Mouse (Mus musculus) spleen, postnatal 36 days (tissue): ENCODE results near the gene Pxn.
A peak's percentile ranks its signal among the peaks of the same experiment; 100 is the strongest.
"Not testable (repeated sequence)": the region's sequence is repeated elsewhere in the genome, so short reads cannot be mapped to it uniquely, and the experiment has no call there.

Experiments
- DNase-seq, 2 experiments: peaks; one replicate each; pipeline ENCODE4 v3.0.0; 2022; ENCODE audit warnings: low spot score in 2 of 2, mixed read lengths in 1 of 2

Gene Pxn

DNA sequence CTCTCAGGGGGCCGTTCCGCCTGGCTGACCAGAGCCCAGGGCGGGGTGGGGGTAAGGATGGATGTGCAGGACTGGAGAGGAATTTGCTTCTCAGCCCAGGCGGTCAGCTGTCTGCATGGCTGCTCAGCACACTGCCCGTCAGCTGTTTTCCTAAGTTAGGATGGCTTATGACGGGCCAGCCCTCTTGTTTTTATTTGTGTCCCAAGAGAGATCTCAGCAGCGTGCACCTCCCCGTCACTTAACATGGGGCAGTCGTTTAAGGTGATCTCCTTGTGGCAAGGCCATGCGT lies 2.3 kb downstream of the Pxn start:
- no peak for DNase-seq

DNA sequence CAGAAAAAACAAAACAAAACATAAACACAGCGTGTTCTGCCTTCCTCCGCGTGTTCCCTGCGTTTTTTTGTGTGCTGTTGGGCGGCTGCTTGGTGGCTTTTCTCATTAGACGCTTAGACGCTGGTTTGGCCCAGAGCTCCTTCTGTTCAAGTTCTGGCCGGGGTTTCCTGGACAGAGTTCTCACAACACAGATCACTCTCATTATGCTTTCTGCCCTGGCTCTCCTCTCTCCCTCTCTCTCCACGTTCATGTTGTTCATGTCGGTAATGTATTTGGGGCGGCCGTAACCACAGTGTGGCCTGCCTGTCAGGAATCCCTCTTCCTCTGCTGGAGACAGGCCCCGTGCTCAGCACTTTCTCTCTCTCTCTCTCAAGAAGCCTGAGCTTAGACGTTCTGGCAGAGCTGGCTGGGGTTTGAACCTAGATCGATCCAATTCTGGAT lies 2.9 kb downstream of the Pxn start:
- DNase-seq, result no peak

DNA sequence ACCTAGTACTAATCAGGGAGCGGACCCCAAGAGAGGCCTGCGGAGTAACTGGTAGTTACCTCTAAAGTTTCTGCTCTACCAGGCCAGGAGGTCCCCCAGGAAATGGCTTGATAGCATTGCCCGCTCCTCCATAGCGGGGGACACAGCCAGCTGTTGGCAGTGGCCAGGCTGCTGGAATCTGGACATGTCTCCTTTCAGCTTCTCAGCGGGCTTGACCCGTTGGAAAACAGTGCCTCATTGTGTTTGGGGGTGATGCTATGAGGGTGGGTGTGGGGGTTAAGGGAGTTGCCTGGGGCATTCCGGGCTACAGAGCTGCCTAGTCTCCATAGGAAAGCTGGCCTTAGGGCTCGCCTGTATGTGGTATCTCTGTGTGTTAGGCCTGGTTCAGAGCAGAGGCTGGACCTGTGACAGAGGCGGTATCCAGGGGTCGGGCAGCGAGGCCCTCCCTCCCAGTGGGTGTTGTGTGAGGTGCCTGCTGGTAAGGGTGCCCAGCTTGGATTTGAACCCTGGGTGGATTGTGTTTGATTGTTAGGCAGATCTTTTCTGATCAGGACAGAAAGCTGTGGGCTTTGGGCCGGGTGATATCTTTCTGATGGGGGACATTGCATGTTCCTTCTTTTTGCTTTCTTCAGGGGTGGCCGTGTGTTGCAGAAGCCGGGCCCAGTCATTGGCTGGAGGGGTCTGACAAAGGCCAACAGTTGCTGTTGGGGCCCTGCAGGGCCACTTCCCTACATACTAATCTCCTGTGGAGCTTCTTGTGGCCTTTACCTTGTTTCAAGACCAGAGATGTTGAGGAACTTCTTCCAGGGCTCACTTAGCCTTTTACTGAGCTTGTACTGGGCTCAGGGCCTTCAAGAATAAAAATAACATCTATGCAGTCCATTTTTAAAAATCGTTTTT lies 3.6 kb downstream of the Pxn start:
- DNase-seq, result no peak

DNA sequence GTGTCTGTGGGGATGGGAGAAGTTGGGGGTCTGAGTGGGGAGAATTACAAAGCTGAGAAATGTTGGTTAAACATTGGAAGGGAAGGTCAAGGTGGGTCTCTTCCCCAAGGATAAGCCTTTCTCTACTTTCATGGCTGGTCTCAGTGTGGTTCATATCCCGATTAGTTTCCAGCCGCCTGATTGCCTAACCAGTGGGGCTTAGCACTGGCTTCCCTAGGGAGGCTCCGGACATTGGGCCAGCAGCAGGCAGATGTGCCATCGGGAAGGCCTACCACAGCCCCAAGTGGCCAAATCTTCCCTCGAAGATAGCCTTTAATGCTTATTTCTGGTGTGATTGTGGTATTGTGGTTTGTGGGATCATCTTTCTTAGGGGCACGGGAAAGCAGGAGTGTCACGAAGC lies 5.9 kb downstream of the Pxn start:
- DNase-seq, result no peak

DNA sequence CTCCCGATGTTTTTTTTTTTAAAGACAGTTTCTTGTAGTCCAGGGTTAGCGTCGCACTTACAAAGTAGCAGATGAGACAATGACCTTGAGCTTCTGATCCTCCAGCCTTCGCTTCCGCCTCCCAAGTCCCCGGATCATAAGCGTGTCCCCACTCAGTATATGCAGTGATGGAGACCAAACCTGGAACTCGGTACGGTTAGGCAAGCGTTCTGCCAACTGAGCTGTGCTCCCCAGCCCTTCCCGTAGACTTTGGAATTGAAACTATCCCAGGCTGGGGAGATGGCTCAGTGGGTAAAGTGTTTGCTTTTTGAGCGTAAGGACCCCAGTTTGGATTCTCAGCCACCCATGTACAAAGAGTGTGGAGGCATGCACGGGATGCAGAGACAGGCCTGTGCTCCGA lies 6.8 kb downstream of the Pxn start:
- DNase-seq, result no peak

DNA sequence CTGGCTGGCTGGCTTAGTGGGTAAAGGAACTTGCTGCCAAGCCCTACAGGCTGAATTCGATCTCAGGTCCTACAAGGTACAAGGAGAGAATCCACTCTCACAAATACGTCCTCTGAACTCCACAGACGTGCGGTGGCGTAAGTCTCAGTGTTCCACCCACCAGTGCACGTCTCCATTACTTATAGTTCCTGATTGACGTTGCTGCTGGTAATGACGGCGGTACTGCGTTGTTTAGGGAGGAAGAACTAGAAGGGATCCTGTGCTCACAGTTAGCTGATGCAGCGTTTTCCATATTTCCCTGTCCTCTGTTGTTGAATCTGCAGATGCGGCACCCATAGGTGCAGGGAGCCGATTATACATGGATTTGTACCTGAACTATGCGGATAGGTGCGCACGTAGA lies 7.2 kb downstream of the Pxn start:
- no peak for DNase-seq

DNA sequence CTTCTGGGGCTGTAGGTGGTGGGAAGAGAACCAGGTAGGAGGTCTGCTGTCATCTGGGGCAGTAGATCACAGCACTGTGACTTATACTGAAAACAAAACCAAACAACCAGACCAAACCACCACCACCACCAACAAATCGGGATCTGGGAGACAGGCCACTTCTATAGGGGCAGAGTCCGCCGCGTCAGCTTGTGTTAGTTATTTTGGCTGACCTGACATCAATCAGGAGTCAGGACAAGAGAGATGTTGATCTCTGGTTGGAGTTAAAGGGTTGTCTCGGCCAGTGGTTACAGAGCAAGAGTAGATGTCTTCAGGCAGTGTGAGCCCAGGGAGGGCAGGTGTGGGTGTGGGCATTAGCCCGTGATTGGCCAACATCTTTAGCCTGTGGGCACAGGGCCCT lies 7.9 kb downstream of the Pxn start:
- no peak for DNase-seq

DNA sequence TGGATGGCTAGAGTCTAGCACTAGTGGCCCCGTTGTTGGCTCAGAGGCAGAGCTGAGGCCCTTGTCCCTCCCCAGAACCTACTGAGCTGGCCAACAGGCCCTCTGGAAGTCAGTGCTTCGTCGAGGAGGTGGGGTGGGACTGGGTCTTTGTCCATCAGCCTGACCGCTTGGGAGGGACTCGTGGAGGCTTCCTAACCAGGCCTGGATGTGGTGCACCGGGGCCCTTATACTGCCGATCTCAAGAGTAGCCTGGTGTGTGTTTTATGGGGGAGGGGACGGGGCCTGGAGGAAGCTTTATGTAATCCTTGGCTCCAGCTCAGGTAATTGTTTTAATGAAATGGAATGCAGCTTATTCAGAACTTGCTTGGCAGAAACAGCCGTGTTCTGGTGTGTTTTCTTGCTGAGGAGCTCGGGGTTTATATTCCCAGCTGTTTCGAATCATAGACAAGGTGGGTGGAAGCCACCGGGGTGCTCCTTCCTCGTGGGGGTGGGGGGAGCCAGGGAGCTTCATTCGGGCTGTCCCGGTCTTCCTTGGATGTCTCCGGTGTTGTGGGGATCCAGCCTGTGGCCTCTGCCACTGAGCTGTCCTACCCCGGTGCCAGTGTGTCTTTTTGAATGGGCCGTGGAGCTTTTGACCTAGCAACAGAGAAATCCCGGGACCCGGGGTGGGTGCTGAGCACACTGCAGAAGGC lies 8.6 kb downstream of the Pxn start:
- DNase-seq, result no peak

DNA sequence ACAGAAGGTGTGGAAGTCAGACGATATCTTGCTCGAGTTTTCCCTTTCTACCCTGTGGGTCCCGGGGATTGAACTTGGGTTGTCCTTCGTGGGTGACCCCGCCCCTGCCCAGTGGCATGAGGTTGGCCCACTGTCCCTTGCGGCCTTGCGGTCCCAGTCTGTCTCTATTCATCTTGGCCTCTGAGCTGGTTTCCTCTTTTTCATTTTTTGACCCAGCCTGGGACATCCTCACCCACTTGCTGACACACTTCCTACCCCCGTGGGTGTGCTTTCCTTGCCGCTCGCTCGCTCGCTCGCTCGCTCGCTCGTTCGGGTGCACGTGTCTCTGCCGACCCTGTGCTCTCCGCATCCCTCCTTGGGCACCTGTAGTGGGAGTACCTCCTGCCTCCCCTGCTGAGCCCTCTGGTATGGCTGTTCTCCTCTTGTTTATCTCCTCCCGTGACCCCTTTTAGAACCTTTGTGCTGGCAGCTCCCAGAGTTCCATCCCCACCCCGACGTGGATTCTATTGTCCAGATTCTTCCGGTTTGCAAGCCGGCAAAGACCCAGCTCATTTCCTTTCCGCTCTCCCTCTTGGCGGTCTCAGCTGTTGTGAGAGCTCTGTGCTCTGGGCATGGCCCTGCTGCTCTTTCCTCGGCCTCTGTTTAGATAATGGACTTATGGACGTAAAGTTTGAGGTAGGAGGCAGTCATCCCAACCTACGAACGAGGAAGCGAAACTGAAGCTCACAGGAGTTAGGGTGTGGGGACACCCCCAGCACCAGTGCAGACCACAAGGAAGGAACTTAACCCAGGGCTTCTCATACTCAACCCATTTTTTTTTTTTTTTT lies 9.8 kb downstream of the Pxn start:
- peak; percentile 87 to 88 for DNase-seq

DNA sequence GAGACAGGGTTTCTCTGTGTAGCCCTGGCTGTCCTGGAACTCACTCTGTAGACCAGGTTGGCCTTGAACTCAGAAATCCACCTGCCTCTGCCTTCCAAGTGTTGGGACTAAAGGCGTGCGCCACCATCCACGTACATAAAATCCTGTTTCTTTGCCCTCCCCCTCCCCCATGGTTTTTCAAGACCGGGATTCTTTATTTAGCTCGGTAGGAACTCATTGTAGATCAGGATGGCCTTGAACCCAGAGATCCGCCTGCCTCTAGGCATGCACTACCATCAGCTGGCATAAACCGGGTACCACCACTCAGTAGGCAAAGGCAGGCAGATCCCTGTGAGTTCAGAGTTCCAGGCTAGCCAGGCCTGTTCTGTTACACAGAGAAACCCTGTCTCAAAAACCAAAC lies 10.4 kb downstream of the Pxn start:
- DNase-seq, result no peak

DNA sequence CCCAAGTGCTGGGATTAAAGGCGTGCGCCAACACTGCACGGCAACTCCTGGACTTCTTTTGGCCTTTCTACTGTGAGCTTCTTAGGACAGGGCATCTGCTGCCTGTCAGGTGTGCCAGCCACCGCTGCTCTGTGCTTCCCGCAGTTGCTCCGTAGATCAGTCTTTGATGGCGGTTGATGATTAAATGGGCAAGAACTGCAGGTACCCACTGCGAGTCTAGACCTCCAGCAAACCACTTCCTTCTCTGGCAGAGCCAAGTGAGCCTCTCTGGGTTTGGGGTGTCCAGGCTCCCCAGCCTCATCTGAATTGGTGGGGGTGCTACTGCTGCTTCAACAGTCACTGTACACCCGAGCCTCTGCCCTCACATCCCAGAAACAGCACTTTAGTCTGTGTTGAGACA lies 11.0 kb downstream of the Pxn start:
- no peak for DNase-seq

DNA sequence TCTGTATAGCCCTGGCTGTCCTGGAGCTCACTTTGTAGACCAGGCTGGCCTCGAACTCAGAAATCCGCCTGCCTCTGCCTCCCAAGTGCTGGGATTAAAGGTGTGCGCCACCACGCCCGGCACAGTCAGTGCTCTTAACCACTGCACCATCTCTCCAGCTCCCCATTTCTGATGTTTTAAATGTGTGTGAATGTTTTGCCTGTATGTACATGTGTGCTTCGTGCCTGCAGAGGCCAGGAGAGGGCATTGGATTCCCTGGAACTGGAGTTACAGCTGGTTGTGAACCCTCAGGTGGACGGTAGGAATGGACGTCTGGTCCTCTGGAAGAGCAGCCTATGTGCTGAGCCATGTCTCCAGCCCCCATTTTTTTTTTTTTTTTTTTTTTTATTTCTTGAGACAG lies 11.7 kb downstream of the Pxn start:
- not testable (repeated sequence) for DNase-seq

DNA sequence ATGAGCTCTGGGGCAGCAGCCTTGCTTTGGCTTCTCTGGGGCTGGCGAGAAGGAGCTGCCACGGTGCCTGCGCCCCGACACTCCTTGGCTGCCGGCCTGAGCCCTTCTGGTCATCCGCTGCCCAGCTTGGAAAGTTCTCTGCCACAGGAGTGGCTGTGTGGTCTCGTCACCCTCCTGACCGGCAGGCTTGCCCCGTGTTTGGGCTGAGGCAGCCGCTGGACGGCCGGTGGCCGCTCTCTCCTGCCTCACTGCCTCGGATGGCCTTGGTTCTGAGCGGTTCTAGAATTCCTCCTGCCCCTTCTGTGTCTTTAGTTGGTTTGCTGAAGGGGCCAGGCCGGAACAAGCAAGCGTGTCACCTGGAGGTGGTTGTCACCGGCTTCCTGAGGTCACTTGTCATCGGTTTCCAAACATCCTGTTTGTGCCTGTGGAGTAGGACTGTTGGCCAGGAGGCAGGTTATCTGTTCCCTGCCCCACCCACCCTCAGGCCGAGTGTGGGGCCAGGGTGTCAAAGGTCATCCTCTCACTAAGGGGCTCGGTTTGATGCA lies 13.9 kb downstream of the Pxn start:
- DNase-seq, result no peak

DNA sequence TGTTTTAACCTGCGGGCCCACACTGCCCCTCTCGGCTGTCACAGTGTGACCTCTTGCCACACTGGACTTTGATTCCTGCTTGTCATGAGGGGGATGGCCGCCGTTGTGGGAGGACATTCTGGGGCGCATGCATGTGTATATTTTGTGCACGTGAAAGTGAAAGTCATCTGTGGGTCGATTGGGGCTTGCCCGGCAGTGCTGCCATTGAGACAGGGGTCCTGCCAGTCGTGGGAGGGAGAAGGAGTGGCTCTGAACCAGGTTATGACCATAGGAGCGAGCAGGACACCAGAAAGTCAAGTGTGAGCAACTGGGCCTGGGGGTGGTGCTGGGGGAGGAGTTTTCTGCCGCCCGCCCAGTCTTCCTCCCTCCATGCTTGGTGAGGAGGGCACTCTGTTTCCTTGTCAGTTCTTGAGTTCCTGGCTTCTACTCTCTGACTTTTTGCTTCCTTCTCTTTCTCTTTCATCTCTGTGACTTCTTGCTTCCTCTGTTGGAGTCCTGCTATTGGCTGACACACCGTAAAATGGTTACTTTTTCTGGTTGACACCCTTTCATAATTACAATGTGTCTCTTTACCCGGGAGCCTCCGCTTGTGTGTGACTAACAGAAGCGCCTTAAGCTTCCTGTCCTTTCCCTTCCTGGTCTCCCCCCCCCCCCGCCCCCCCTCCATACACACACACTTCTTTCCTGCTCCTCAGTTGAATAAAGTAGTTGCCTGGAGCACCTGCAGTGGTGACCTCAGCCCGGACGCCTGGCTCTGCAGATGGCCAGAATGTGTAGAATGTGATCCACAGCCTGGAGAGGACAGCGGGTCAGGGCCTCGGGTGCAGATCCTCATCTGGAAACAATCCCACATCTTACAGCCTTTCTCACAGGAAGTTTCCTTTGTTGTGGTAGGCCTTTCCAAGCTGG lies 15.3 kb downstream of the Pxn start:
- DNase-seq, result peak; percentile 64 to 66

DNA sequence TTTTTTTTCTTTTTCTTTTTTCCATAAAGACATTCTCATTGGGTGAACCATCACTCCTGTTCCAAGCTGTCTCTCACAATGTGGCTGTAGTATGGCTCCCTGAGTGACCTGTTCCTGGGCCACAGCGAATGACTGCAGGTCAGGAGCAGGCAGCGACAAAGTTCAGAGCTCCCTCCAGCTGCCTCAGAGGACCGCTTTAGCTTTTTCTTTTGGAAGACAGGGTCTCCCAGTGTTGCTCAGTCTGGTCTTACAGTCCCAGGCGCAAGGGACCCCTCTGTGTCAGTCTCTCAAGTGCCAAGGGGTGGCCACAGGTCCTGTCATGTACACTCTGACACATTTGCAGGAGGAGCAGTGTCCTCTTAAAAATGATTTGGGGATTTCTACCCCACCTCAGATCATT lies 16.1 kb downstream of the Pxn start:
- no peak for DNase-seq

DNA sequence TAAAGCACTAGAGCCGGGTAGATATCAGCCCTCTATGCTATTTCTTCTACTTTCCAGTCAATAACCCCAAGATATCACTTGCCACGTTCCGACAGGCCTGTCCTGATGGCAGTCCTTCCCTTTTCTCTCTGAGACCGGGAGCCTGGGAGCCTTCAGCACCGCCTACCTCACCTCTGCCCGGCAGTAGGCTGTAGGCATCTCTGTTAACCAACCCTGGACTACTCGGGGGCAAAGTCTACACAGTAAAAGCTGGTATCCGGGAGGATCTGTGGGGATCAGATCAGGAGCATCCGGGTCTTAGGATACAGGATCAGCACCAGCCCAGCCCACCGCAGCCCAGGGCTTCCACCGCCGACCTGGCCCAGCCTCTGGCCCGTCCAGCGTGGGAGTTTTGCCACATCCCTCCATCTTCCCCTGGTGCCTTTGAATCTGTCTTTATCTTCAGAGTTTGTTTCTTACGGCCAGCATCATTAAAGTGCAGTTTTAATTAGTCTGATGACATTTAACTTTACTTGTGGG lies 16.6 kb downstream of the Pxn start:
- no peak for DNase-seq

DNA sequence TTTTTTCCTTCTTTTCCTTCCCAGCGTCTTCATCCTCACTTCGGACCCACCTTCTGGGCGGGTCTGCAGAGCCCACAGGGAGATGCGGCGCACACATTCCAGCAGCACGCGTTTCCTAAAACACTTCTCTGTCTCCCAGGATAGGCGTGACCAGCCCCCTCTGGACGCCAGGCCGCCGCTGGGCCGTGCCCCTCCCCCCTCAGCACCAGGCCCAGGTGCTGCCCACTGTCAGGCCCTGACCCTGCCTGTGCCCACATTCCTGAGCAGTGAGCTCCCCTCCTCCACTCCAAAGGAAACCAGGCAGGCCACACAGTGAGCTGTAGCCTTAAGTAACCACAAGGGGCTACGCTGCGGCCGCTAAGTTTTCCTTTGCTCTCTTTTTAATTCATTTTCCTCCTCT lies 17.5 kb downstream of the Pxn start:
- no peak for DNase-seq

DNA sequence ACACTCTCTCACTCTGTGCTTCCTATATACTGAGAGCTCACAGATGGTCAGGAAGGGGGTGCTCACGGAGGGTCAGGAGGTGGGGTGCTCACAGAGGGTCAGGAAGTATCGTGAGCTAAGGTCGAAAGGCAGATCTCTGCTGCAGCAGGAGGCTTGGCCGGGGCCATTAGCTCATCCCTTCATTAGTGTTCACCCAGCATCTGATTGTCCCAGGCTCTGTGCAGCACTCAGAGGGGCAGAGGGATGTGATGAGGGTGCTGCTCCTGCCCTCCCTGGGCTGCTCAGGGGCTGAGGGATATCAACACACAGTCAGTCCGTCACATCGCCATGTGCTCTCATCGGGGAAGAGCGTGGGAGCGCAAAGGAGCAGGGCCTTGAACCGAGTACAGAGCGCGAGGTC lies 18.0 kb downstream of the Pxn start:
- DNase-seq, result no peak

DNA sequence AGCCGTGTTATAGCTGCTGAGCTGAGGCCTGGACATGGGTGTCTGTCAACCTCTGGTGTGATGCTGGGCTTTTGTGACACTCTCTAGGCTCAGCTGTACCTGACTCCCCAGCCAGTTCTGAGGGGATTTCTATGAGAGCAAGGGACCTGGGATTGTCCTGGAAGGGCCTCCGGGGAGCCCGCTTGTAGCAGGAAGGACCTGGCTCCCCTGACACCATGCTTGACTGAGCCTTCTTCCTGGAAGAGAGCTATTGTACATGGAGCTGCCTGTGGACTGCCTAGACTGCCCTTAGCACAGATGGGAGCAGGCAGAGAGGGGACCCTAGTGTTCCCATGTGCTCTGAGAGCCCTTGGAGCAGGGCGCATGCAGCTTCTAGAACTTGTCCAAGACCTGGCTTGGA lies 18.9 kb downstream of the Pxn start:
- DNase-seq, result no peak

DNA sequence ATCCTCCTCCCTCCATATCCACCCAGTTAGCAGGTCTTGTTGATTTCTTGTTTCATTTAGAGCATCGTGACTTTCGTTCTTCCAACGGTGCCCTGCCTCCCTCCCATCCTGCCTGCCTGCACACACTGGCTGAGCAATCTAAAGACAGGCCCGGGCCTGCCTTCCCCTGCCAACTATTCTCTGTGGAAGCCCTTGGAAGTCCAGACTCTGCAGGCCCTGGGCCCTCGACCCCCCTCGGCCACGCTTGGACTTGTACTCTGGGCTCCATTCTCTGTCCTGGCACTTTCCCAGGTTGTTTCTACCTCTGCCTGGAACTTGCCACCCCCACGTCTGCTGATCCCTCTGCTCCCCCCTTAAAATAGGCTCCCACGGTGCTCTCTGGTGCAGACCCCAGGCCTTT lies 19.5 kb downstream of the Pxn start:
- no peak for DNase-seq
